Mouse (Mus musculus): Measurements from ENCODE around the gene Sprr2j-ps. TPM values are rescaled to one million over a fixed set of nuclear protein-coding genes. Genes with fewer than 3 reads are reported as not detected.

The Sprr2j-ps gene
- not detected in 2 replicates for total RNA-seq (2014; fragmentation: Nextera tagmentation)
- total RNA-seq (2017): not detected in 2 replicates
- not detected in 2 replicates for polyA plus RNA-seq (2012)

DNA sequence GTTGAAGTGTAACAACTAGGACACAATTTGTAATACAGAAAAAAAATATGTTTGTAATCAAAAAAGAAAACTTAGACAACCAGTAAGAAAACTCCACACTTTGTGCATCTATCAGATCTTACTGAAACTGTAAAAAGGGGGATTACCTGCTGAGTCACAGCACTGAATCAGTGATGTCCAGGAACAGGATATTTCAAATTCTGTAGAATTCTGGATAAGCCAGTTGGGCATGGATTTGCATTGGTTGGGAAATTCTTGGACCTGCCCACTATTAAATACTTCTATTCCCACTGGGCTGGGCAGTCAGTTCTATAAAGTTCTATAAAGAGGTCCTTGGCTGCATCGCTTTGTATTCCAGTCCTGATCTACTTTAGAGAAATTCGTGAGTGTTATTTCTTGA is at the start of gene Sprr2j-ps:
Gene Sprr2j-ps, plus strand, starts transcription at position 301 of the 400 bp plus-strand sequence.
- H3K27me3 ChIP-seq (ENCODE audit: insufficient read depth, low read length): no peaks in the 10 kb centered on the region
- H3K4me3 ChIP-seq (ENCODE audit: low read depth, low read length): no peak within 1 kb of the TSS
- ATAC-seq (ENCODE audit: extremely low read depth, insufficient number of reproducible peaks, low FRiP score, poor library complexity, severe bottlenecking): no peak
- no peak for DNase-seq (ENCODE audit: low spot score)
- 0 out of 2 replicates have a peak, but pooled peaks cover 2% of the 10 kb centered on the region for H3K9me3 ChIP-seq (replicated peaks)
- no peaks in the 10 kb centered on the region for H3K4me1 ChIP-seq (ENCODE audit: insufficient read depth, low read depth, low read length)
- TF ChIP-seq POLR2AphosphoS5 (IDR thresholded peaks at IDR 0.05; ENCODE audit: insufficient replicate concordance, low read depth, low read length) (no peak), CTCF (IDR thresholded peaks at IDR 0.05; ENCODE audit: low read depth, low read length) (no peak), GATA2 (IDR thresholded peaks at IDR 0.05; ENCODE audit: borderline replicate concordance, low read depth, low read length) (no peak), TAL1 (conservative IDR thresholded peaks at IDR 0.05; ENCODE audit: low read depth, low read length) (no peak), GATA1 (IDR thresholded peaks at IDR 0.05; ENCODE audit: borderline replicate concordance, low read length) (no peak)
- H3K36me3 ChIP-seq (replicated peaks): no peaks in the 10 kb centered on the region

DNA sequence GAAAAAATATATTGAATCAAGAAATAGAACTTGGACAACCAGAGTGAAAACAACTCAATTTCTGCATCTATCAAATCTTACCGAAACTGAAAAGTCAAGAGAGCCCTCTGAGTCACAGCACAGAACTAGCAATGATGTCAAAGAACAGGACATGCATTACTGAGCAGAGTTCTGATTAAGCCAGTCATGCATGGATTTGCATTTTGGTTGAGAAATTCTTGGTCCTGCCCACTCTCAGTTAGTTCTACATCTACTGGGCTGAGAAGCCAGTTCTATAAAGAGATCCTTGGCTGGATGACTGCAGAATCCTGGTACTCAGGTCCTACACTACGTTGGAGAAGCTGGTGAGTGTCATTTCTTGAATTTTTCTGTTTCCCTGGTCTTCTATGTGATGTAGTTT is 44.3 kb upstream of the Sprr2j-ps start:
- peaks cover 3% of the 10 kb centered on the region; the same call in 1 of the 2 replicates for H3K9me3 ChIP-seq (replicated peaks)

DNA sequence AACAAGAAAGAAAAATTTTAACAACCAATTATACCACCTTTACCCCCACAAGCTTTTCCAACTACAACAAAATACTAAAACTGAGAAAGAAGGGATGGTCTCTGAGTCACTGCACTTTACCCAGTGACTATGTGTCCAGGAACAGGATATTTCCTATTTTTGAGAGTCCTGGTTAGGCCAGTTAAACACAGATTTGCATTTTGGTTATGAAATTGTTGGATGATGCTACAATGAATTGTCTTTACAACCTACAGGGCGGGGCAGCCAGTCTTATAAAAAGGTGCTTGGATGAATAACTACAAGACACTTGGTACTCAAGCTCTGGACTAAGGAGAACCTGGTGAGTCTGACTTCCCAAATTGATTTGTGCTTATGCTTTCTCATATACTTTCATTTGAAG is 32.5 kb upstream of the Sprr2j-ps start, which contains the start of gene Sprr2h:
Gene Sprr2h, plus strand, starts transcription at position 301 of the 400 bp plus-strand sequence.
- Histone ChIP-seq H3K9me3 (replicated peaks) (0 out of 2 replicates have a peak, but pooled peaks cover 3% of the 10 kb centered on the region), H3K4me1 (ENCODE audit: insufficient read depth, low read depth, low read length) (no peaks in the 10 kb centered on the region), H3K4me3 (ENCODE audit: low read depth, low read length) (no peak within 1 kb of the TSS), H3K27me3 (ENCODE audit: insufficient read depth, low read length) (no peaks in the 10 kb centered on the region), H3K36me3 (replicated peaks) (no peaks in the 10 kb centered on the region)
- ATAC-seq (ENCODE audit: extremely low read depth, insufficient number of reproducible peaks, low FRiP score, poor library complexity, severe bottlenecking) (no peak), DNase-seq (ENCODE audit: low spot score) (no peak)
- no peak for TF ChIP-seq CTCF (IDR thresholded peaks at IDR 0.05; ENCODE audit: low read depth, low read length)

More for the DNA sequence above, 44.3 kb upstream of the Sprr2j-ps start:
- TF ChIP-seq GATA1 (IDR thresholded peaks at IDR 0.05; ENCODE audit: borderline replicate concordance, low read length) (no peak), CTCF (IDR thresholded peaks at IDR 0.05; ENCODE audit: low read depth, low read length) (no peak), GATA2 (IDR thresholded peaks at IDR 0.05; ENCODE audit: borderline replicate concordance, low read depth, low read length) (no peak), POLR2AphosphoS5 (IDR thresholded peaks at IDR 0.05; ENCODE audit: insufficient replicate concordance, low read depth, low read length) (no peak), TAL1 (conservative IDR thresholded peaks at IDR 0.05; ENCODE audit: low read depth, low read length) (no peak)
- no peaks in the 10 kb centered on the region for H3K4me1 ChIP-seq (ENCODE audit: insufficient read depth, low read depth, low read length)
- no peaks in the 10 kb centered on the region for H3K36me3 ChIP-seq (replicated peaks)
- H3K4me3 ChIP-seq (ENCODE audit: low read depth, low read length): no peak overlapping the region
- ATAC-seq (ENCODE audit: extremely low read depth, insufficient number of reproducible peaks, low FRiP score, poor library complexity, severe bottlenecking): no peak
- H3K27me3 ChIP-seq (ENCODE audit: insufficient read depth, low read length): no peaks in the 10 kb centered on the region
- DNase-seq (ENCODE audit: low spot score): no peak

DNA sequence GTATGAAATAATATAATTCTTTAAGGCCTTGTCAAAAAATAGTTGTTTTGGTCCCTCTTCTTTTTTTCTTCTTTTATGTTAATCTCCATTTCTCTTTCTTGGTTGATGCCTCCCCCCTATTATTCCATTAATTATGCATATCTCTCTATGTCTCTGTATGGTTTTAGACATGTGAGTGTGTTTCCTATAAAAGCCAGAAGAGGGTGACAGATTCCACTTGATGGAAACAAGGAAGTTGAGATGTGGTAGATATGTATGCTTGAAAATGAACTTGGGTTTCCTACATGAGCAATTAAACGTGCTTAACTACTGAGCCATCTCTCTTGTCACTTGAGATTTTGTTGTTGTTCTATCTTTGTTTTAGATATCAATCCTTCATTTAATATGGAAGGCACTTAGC is 23.6 kb upstream of the Sprr2j-ps start:
- no peak for DNase-seq (ENCODE audit: low spot score)
- TF ChIP-seq CTCF (IDR thresholded peaks at IDR 0.05; ENCODE audit: low read depth, low read length) (no peak), POLR2AphosphoS5 (IDR thresholded peaks at IDR 0.05; ENCODE audit: insufficient replicate concordance, low read depth, low read length) (no peak), GATA2 (IDR thresholded peaks at IDR 0.05; ENCODE audit: borderline replicate concordance, low read depth, low read length) (no peak), GATA1 (IDR thresholded peaks at IDR 0.05; ENCODE audit: borderline replicate concordance, low read length) (no peak), TAL1 (conservative IDR thresholded peaks at IDR 0.05; ENCODE audit: low read depth, low read length) (no peak)
- Histone ChIP-seq H3K36me3 (replicated peaks) (no peaks in the 10 kb centered on the region), H3K9me3 (replicated peaks) (no peaks in the 10 kb centered on the region), H3K4me1 (ENCODE audit: insufficient read depth, low read depth, low read length) (no peaks in the 10 kb centered on the region), H3K27me3 (ENCODE audit: insufficient read depth, low read length) (no peaks in the 10 kb centered on the region), H3K4me3 (ENCODE audit: low read depth, low read length) (no peak overlapping the region)
- no peak for ATAC-seq (ENCODE audit: extremely low read depth, insufficient number of reproducible peaks, low FRiP score, poor library complexity, severe bottlenecking)

DNA sequence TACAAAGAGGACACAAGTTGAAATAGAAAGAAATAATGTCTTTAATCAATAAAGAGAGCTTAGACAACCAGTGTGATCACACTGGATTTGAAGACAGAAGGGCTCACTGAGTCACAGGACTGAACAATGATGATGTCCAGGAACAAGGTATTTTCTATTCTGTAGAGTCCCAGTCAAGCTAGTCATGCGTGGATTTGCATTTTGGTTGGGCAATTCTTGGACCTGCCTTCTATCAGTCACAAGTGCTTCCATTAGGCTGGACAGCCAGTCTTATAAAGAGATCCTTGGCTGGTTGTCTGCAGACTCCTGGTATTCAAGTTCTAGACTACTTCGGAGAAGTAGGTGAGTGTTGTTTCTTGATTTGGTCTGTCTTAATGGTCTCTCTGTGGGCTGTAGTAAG is 10.2 kb upstream of the Sprr2j-ps start, which contains the start of gene Sprr2i:
Gene Sprr2i, plus strand, starts transcription at position 301 of the 400 bp plus-strand sequence.
- Histone ChIP-seq H3K4me3 (ENCODE audit: low read depth, low read length) (no peak within 1 kb of the TSS), H3K27me3 (ENCODE audit: insufficient read depth, low read length) (no peaks in the 10 kb centered on the region), H3K4me1 (ENCODE audit: insufficient read depth, low read depth, low read length) (no peaks in the 10 kb centered on the region), H3K9me3 (replicated peaks) (peaks cover 3% of the 10 kb centered on the region), H3K36me3 (replicated peaks) (no peaks in the 10 kb centered on the region)
- ATAC-seq (ENCODE audit: extremely low read depth, insufficient number of reproducible peaks, low FRiP score, poor library complexity, severe bottlenecking) (no peak), DNase-seq (ENCODE audit: low spot score) (no peak)
- no peak for TF ChIP-seq POLR2AphosphoS5 (IDR thresholded peaks at IDR 0.05; ENCODE audit: insufficient replicate concordance, low read depth, low read length)
- no peak for TF ChIP-seq GATA1 (IDR thresholded peaks at IDR 0.05; ENCODE audit: borderline replicate concordance, low read length)

DNA sequence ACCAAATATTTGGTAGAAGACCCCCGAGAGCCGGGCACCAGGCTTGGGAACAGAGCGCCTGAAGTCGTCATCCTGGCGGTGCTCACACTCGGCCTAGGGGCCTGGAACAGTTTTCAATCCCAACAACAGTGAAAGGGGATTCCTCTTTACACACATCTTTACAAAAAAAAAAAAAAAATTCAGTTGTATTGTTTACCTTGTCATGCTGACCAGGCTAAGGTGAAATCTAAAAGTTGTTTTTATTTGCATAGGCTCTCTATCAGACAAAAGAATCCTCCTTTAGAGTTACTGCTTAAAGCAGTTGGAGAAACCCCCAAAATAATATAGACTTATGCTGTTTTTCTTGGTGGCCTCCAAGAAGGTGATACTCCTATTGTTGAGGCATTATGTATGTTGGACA is 11.4 kb downstream of the Sprr2j-ps start, which contains the start of gene Gm9774:
Gene Gm9774, minus strand, starts transcription at position 101 of the 400 bp plus-strand sequence.
- Histone ChIP-seq H3K4me1 (ENCODE audit: insufficient read depth, low read depth, low read length) (no peaks in the 10 kb centered on the region), H3K27me3 (ENCODE audit: insufficient read depth, low read length) (no peaks in the 10 kb centered on the region), H3K9me3 (replicated peaks) (peaks cover 10% of the 10 kb centered on the region), H3K4me3 (ENCODE audit: low read depth, low read length) (no peak within 1 kb of the TSS), H3K36me3 (replicated peaks) (no peaks in the 10 kb centered on the region)
- DNase-seq (ENCODE audit: low spot score): no peak
- ATAC-seq (ENCODE audit: extremely low read depth, insufficient number of reproducible peaks, low FRiP score, poor library complexity, severe bottlenecking): no peak
- no peak for TF ChIP-seq TAL1 (conservative IDR thresholded peaks at IDR 0.05; ENCODE audit: low read depth, low read length)
- TF ChIP-seq GATA2 (IDR thresholded peaks at IDR 0.05; ENCODE audit: borderline replicate concordance, low read depth, low read length): no peak
- no peak for TF ChIP-seq POLR2AphosphoS5 (IDR thresholded peaks at IDR 0.05; ENCODE audit: insufficient replicate concordance, low read depth, low read length)
- no peak for TF ChIP-seq GATA1 (IDR thresholded peaks at IDR 0.05; ENCODE audit: borderline replicate concordance, low read length)
- TF ChIP-seq CTCF (IDR thresholded peaks at IDR 0.05; ENCODE audit: low read depth, low read length): no peak
